Mouse (Mus musculus) frontal cortex, adult (tissue): ENCODE results near the gene Cdk14.

Experiments
- ATAC-seq: cut with Nextera tagmentation; 2 replicates; pipeline ENCODE4 v1.9.2; 2017; ENCODE audit warnings: mild to moderate bottlenecking, moderate library complexity, mixed read lengths; ENCODE audit not compliant: low TSS enrichment

The Cdk14 gene

GRCm38 (mm10) chr5:5071526-5071925 lies 348.6 kb downstream of the Cdk14 start:
- ATAC-seq: no peak

GRCm38 (mm10) chr5:5064686-5065085 lies 355.4 kb downstream of the Cdk14 start:
- ATAC-seq: no peak

GRCm38 (mm10) chr5:5056102-5056883 lies 363.8 kb downstream of the Cdk14 start:
- peak; percentile 42 for ATAC-seq

GRCm38 (mm10) chr5:5055494-5055893 lies 364.6 kb downstream of the Cdk14 start:
- ATAC-seq: no peak

GRCm38 (mm10) chr5:5054270-5054669 lies 365.8 kb downstream of the Cdk14 start:
- ATAC-seq: no peak

- ATAC-seq: no peak
Observed at GRCm38 (mm10) chr5:5044326-5044725, 375.8 kb downstream of the Cdk14 start.

GRCm38 (mm10) chr5:5042735-5043134 lies 377.4 kb downstream of the Cdk14 start:
- no peak for ATAC-seq

- ATAC-seq: no peak
Observed at GRCm38 (mm10) chr5:5041480-5041879, 378.6 kb downstream of the Cdk14 start.

GRCm38 (mm10) chr5:5039700-5040284 lies 380.3 kb downstream of the Cdk14 start:
- ATAC-seq: no peak

GRCm38 (mm10) chr5:5033445-5033844 lies 386.7 kb downstream of the Cdk14 start:
- ATAC-seq: no peak

GRCm38 (mm10) chr5:5032847-5033246 lies 387.3 kb downstream of the Cdk14 start:
- no peak for ATAC-seq

GRCm38 (mm10) chr5:5032446-5032845 lies 387.7 kb downstream of the Cdk14 start:
- ATAC-seq: no peak

GRCm38 (mm10) chr5:5030431-5030830 lies 389.7 kb downstream of the Cdk14 start:
- ATAC-seq: no peak

GRCm38 (mm10) chr5:5018959-5019358 lies 401.2 kb downstream of the Cdk14 start:
- ATAC-seq: no peak

GRCm38 (mm10) chr5:5018242-5018641 lies 401.9 kb downstream of the Cdk14 start:
- no peak for ATAC-seq

- ATAC-seq: no peak
Observed at GRCm38 (mm10) chr5:5013783-5014182, 406.3 kb downstream of the Cdk14 start.

GRCm38 (mm10) chr5:5012521-5013346 lies 407.4 kb downstream of the Cdk14 start:
- ATAC-seq: peak; percentile 88

GRCm38 (mm10) chr5:5008153-5008745 lies 411.9 kb downstream of the Cdk14 start:
- no peak for ATAC-seq

- no peak for ATAC-seq
Observed at GRCm38 (mm10) chr5:5007489-5008152, 412.5 kb downstream of the Cdk14 start.

- ATAC-seq: peak; percentile 75
Observed at GRCm38 (mm10) chr5:5005633-5006032, 414.5 kb downstream of the Cdk14 start.

GRCm38 (mm10) chr5:5004740-5005139 lies 415.4 kb downstream of the Cdk14 start:
- no peak for ATAC-seq

- ATAC-seq: peak; percentile 77
Observed at GRCm38 (mm10) chr5:4993192-4993601, 426.9 kb downstream of the Cdk14 start.
